In genomic region chr2:122137839-122138465, GRCm38 (mm10) we compare ENCODE assay signal across 15 mouse cellular contexts. TPM values are rescaled to one million over a fixed set of nuclear protein-coding genes. Genes with fewer than 3 reads are reported as not detected.
DNase-seq lines count a peak whose midpoint lies in the region; ATAC-seq and TF ChIP-seq lines count a peak whose summit lies in the region.
"Had no signal": no experiment of that assay in that cellular context is flagged by ENCODE, and none has a peak within 500 bp of the region (broad histone marks: within the 10 kb centered on the region; RNA-seq: fewer than 3 reads in every experiment).

No protein-coding gene starts in this region.

- H3K4me2 ChIP-seq in liver, postnatal 0 days (ENCODE audit: low read depth, low read length): peak overlapping the region; percentile 44
- H3K4me2 ChIP-seq: hindbrain, embryonic 12.5 days; kidney, embryonic 15.5 days had no signal

- no peaks in the 10 kb centered on the region for H3K27me3 ChIP-seq in liver, postnatal 0 days (ENCODE audit: insufficient read depth, low read length)
- H3K27me3 ChIP-seq: kidney, embryonic 15.5 days had no signal

- H3K36me3 ChIP-seq in liver, postnatal 0 days (replicated peaks; ENCODE audit: insufficient read depth, low read length): no peaks in the 10 kb centered on the region
- H3K36me3 ChIP-seq: hindbrain, embryonic 12.5 days; kidney, embryonic 15.5 days had no signal

- H3K9me3 ChIP-seq in liver, postnatal 0 days (ENCODE audit: low read length): no peaks in the 10 kb centered on the region
- H3K9me3 ChIP-seq: hindbrain, embryonic 12.5 days; kidney, embryonic 15.5 days had no signal

- peak overlapping the region; percentile 39; the same call in 1 of the 2 replicates for H3K27ac ChIP-seq in liver, postnatal 0 days (ENCODE audit: low read depth)
- H3K27ac ChIP-seq: hindbrain, embryonic 12.5 days; kidney, embryonic 15.5 days; macrophage had no signal

- peak; percentile 72 for TF ChIP-seq EP300 in liver, postnatal 0 days (IDR thresholded peaks at IDR 0.05; ENCODE audit: low read depth)

- peak; percentile 56 to 64; a peak in 3 of 4 replicates for ATAC-seq in hematopoietic stem cell, adult 5-6 weeks (replicated peaks in 1 of 2; ENCODE audit: insufficient read depth in 1 of 2, low FRiP score in 2 of 2, low TSS enrichment in 1 of 2, low read depth in 1 of 2, poor library complexity in 2 of 2, severe bottlenecking in 2 of 2)
- ATAC-seq in liver, postnatal 0 days: peak; percentile 78

- peaks cover 22% of the 10 kb centered on the region for H3K4me1 ChIP-seq in liver, postnatal 0 days (ENCODE audit: insufficient read depth)
- H3K4me1 ChIP-seq: hindbrain, embryonic 12.5 days; kidney, embryonic 15.5 days had no signal

- WGBS in liver, postnatal 0 days (ENCODE audit: insufficient replicate concordance): 23% methylated on average over 5 of the region's 5 CpGs

- intact Hi-C loops in left cerebral cortex, postnatal 36 days (cut with DNase I): no loop called here

- peak overlapping the region; percentile 12 for H3K9ac ChIP-seq in liver, postnatal 0 days (replicated peaks)
- H3K9ac ChIP-seq: hindbrain, embryonic 12.5 days; kidney, embryonic 15.5 days had no signal

- TF ChIP-seq CTCF in liver, postnatal 0 days (IDR thresholded peaks at IDR 0.05; ENCODE audit: low read depth): no peak

- peak; percentile 39 to 60 for DNase-seq in spleen, postnatal 36 days (ENCODE audit: low spot score in 2 of 2)
- DNase-seq in spleen, postnatal 14 days (ENCODE audit: low spot score in 2 of 2): no peak
- DNase-seq in liver, postnatal 0 days: peak; percentile 61
- DNase-seq in left cerebral cortex, postnatal 36 days (ENCODE audit: low spot score in 2 of 2): no peak
- no peak for DNase-seq in layer of hippocampus, postnatal 25 days (ENCODE audit: extremely low spot score in 1 of 2, low spot score in 1 of 2)
- no peak for DNase-seq in adrenal gland, postnatal 14 days
- no peak for DNase-seq in layer of hippocampus, adult 9-11 months
- DNase-seq: cerebellum, postnatal 36 days; layer of hippocampus, postnatal 36 days; thymus, postnatal 14 days had no signal

- H3K4me3 ChIP-seq in liver, postnatal 0 days (ENCODE audit: low read depth, low read length): no peak overlapping the region
- H3K4me3 ChIP-seq: hindbrain, embryonic 12.5 days; kidney, embryonic 15.5 days had no signal

RNA-seq across cellular contexts. Expression of gene B2m, which starts 9.5 kb away (rescaled TPM):
- 3,422 and 3,507 TPM in 2 replicates for total RNA-seq in hematopoietic stem cell, adult 5-6 weeks (2017)
- 1,317 and 1,377 TPM in 2 replicates for polyA plus RNA-seq in liver, postnatal 0 days (2015; fragmentation: Nextera tagmentation; extraction: Ambion mirVana)
- total RNA-seq in left cerebral cortex, postnatal 36 days (2021): 100 to 1,000 TPM; 108 to 111 TPM
- total RNA-seq in layer of hippocampus, postnatal 25 days (2021): 100 to 1,000 TPM in 1 of 2 experiments, 10 to 100 TPM in 1; 99.1 to 104 TPM
- total RNA-seq in adrenal gland, postnatal 14 days (2021): 400 and 401 TPM in 2 replicates

RNA-seq across cellular contexts. Expression of gene Spg11, which starts 19.8 kb away (rescaled TPM):
- total RNA-seq in hematopoietic stem cell, adult 5-6 weeks (2017): 13.6 and 16.4 TPM in 2 replicates
- 1.6 and 2.2 TPM in 2 replicates for polyA plus RNA-seq in liver, postnatal 0 days (2015; fragmentation: Nextera tagmentation; extraction: Ambion mirVana)
- 10 to 100 TPM; 14.4 to 16.4 TPM for total RNA-seq in left cerebral cortex, postnatal 36 days (2021)
- total RNA-seq in layer of hippocampus, postnatal 25 days (2021): 10 to 100 TPM; 15.4 to 17.1 TPM
- total RNA-seq in adrenal gland, postnatal 14 days (2021): 15.3 and 16.9 TPM in 2 replicates

RNA-seq across cellular contexts. Expression of gene Trim69, which starts 22.5 kb away (rescaled TPM):
- total RNA-seq in hematopoietic stem cell, adult 5-6 weeks (2017): not detected in 2 replicates
- polyA plus RNA-seq in liver, postnatal 0 days (2015; fragmentation: Nextera tagmentation; extraction: Ambion mirVana): not detected in 2 replicates
- not detected for total RNA-seq in left cerebral cortex, postnatal 36 days (2021)
- total RNA-seq in layer of hippocampus, postnatal 25 days (2021): not detected
- not detected in 2 replicates for total RNA-seq in adrenal gland, postnatal 14 days (2021)
- total RNA-seq: layer of hippocampus, postnatal 36 days had no signal
- polyA plus RNA-seq: hindbrain, embryonic 12.5 days; kidney, embryonic 15.5 days had no signal

RNA-seq across cellular contexts. Expression of gene Patl2, which starts 48.0 kb away (rescaled TPM):
- total RNA-seq in hematopoietic stem cell, adult 5-6 weeks (2017): 0.44 TPM in 1 of 2 replicates, not detected in the other
- 0.14 and 0.18 TPM in 2 replicates for polyA plus RNA-seq in liver, postnatal 0 days (2015; fragmentation: Nextera tagmentation; extraction: Ambion mirVana)
- total RNA-seq in left cerebral cortex, postnatal 36 days (2021): not detected
- not detected for total RNA-seq in layer of hippocampus, postnatal 25 days (2021)
- 0.26 TPM in 1 of 2 replicates, not detected in the other for total RNA-seq in adrenal gland, postnatal 14 days (2021)
- polyA plus RNA-seq: hindbrain, embryonic 12.5 days; kidney, embryonic 15.5 days had no signal

RNA-seq across cellular contexts. Expression of gene Terb2, which starts 48.1 kb away (rescaled TPM):
- total RNA-seq in hematopoietic stem cell, adult 5-6 weeks (2017): not detected in 2 replicates
- polyA plus RNA-seq in liver, postnatal 0 days (2015; fragmentation: Nextera tagmentation; extraction: Ambion mirVana): not detected in 2 replicates
- total RNA-seq in left cerebral cortex, postnatal 36 days (2021): not detected
- not detected for total RNA-seq in layer of hippocampus, postnatal 25 days (2021)
- total RNA-seq in adrenal gland, postnatal 14 days (2021): not detected in 2 replicates
- total RNA-seq: layer of hippocampus, postnatal 36 days had no signal
- polyA plus RNA-seq: hindbrain, embryonic 12.5 days; kidney, embryonic 15.5 days; limb, embryonic 14.5 days; macrophage had no signal

Comparison
In these comparisons a context has a peak if more than half of its experiments do, and no peak if none do; other contexts are left out.
1. DNase-seq: peak in spleen, postnatal 36 days (2 of 2) and liver, postnatal 0 days (single experiment); none in spleen, postnatal 14 days (0 of 2), left cerebral cortex, postnatal 36 days (0 of 2), layer of hippocampus, postnatal 25 days (0 of 2), adrenal gland, postnatal 14 days (single experiment) and layer of hippocampus, adult 9-11 months (single experiment).